Mouse (Mus musculus): ENCODE data around the gene Ccdc65.

GRCm38 (mm10) chr15:98683746-98684145, 24.3 kb upstream of the Ccdc65 start:
- no peak for TF ChIP-seq CTCF (IDR thresholded peaks at IDR 0.05; ENCODE audit: borderline replicate concordance, insufficient read depth, low read length)
- no peak for TF ChIP-seq POLR2A (IDR thresholded peaks at IDR 0.05; ENCODE audit: low read depth, low read length)

All from embryonic fibroblast, embryonic 13.5 days (primary cell).